Mouse (Mus musculus): ENCODE data around the gene Gm20388. TPM values are rescaled to one million over a fixed set of nuclear protein-coding genes. Genes with fewer than 3 reads are reported as not detected.

Gm20388 gene
- polyA plus RNA-seq, 1 experiment from 2014 or later = 12.4 TPM

GRCm38 (mm10) chr8:120902346-120902745, 991.7 kb downstream of the Gm20388 start:
- 36% methylated on average over 11 of the region's 11 CpGs for WGBS
- H3K4me1 ChIP-seq (ENCODE audit: control insufficient read depth, insufficient read depth, low read depth, low read length) = no peaks in the 10 kb centered on the region

GRCm38 (mm10) chr8:120907671-120908070, 997.0 kb downstream of the Gm20388 start:
- WGBS = 57% methylated on average over 6 of the region's 6 CpGs
- no peak for ATAC-seq

More at GRCm38 (mm10) chr8:120902346-120902745, 991.7 kb downstream of the Gm20388 start:
- H3K9me3 ChIP-seq (ENCODE audit: control insufficient read depth, low read length) = no peaks in the 10 kb centered on the region
- H3K27me3 ChIP-seq (replicated peaks; ENCODE audit: control insufficient read depth, insufficient read depth, low read length) = peaks cover 3% of the 10 kb centered on the region
- H3K27ac ChIP-seq (ENCODE audit: low read depth, low read length) = no peak overlapping the region
- no peaks in the 10 kb centered on the region for H3K36me3 ChIP-seq (ENCODE audit: control insufficient read depth, insufficient read depth, low read length)
- no peak for ATAC-seq
- no peak overlapping the region for H3K9ac ChIP-seq (ENCODE audit: low read depth, low read length)
- H3K4me3 ChIP-seq (ENCODE audit: low read length) = no peak overlapping the region
- no peak overlapping the region for H3K4me2 ChIP-seq (ENCODE audit: low read length)

GRCm38 (mm10) chr8:120910936-120911335, 1000.3 kb downstream of the Gm20388 start:
- no peaks in the 10 kb centered on the region for H3K27me3 ChIP-seq (replicated peaks; ENCODE audit: control insufficient read depth, insufficient read depth, low read length)

More at GRCm38 (mm10) chr8:120907671-120908070, 997.0 kb downstream of the Gm20388 start:
- Histone ChIP-seq H3K9me3 (ENCODE audit: control insufficient read depth, low read length) (no peaks in the 10 kb centered on the region), H3K27me3 (replicated peaks; ENCODE audit: control insufficient read depth, insufficient read depth, low read length) (peaks cover 3% of the 10 kb centered on the region; the same call in 1 of the 2 replicates), H3K9ac (ENCODE audit: low read depth, low read length) (no peak overlapping the region), H3K4me2 (ENCODE audit: low read length) (no peak overlapping the region), H3K36me3 (ENCODE audit: control insufficient read depth, insufficient read depth, low read length) (no peaks in the 10 kb centered on the region), H3K4me3 (ENCODE audit: low read length) (no peak overlapping the region), H3K27ac (ENCODE audit: low read depth, low read length) (no peak overlapping the region), H3K4me1 (ENCODE audit: control insufficient read depth, insufficient read depth, low read depth, low read length) (no peaks in the 10 kb centered on the region)

GRCm38 (mm10) chr8:120912463-120912862, 1001.8 kb downstream of the Gm20388 start:
- H3K27ac ChIP-seq (ENCODE audit: low read depth, low read length) = no peak overlapping the region
- no peaks in the 10 kb centered on the region for H3K4me1 ChIP-seq (ENCODE audit: control insufficient read depth, insufficient read depth, low read depth, low read length)
- H3K4me2 ChIP-seq (ENCODE audit: low read length) = no peak overlapping the region
- H3K4me3 ChIP-seq (ENCODE audit: low read length) = no peak overlapping the region
- H3K9ac ChIP-seq (ENCODE audit: low read depth, low read length) = no peak overlapping the region
- no peaks in the 10 kb centered on the region for H3K9me3 ChIP-seq (ENCODE audit: control insufficient read depth, low read length)
- 31% methylated on average over 6 of the region's 6 CpGs for WGBS
- ATAC-seq = no peak
- H3K27me3 ChIP-seq (replicated peaks; ENCODE audit: control insufficient read depth, insufficient read depth, low read length) = no peaks in the 10 kb centered on the region
- no peaks in the 10 kb centered on the region for H3K36me3 ChIP-seq (ENCODE audit: control insufficient read depth, insufficient read depth, low read length)

More at GRCm38 (mm10) chr8:120910936-120911335, 1000.3 kb downstream of the Gm20388 start:
- no peak overlapping the region for H3K4me2 ChIP-seq (ENCODE audit: low read length)
- no peak overlapping the region for H3K9ac ChIP-seq (ENCODE audit: low read depth, low read length)
- H3K36me3 ChIP-seq (ENCODE audit: control insufficient read depth, insufficient read depth, low read length) = no peaks in the 10 kb centered on the region
- H3K27ac ChIP-seq (ENCODE audit: low read depth, low read length) = no peak overlapping the region
- no peaks in the 10 kb centered on the region for H3K9me3 ChIP-seq (ENCODE audit: control insufficient read depth, low read length)
- no peaks in the 10 kb centered on the region for H3K4me1 ChIP-seq (ENCODE audit: control insufficient read depth, insufficient read depth, low read depth, low read length)
- 71% methylated on average over 2 of the region's 2 CpGs for WGBS
- no peak for ATAC-seq
- no peak overlapping the region for H3K4me3 ChIP-seq (ENCODE audit: low read length)

- H3K9me3 ChIP-seq (ENCODE audit: control insufficient read depth, low read length) = no peaks in the 10 kb centered on the region
- H3K4me1 ChIP-seq (ENCODE audit: control insufficient read depth, insufficient read depth, low read depth, low read length) = no peaks in the 10 kb centered on the region
- no peak overlapping the region for H3K9ac ChIP-seq (ENCODE audit: low read depth, low read length)
- no peak overlapping the region for H3K4me2 ChIP-seq (ENCODE audit: low read length)
- no peaks in the 10 kb centered on the region for H3K36me3 ChIP-seq (ENCODE audit: control insufficient read depth, insufficient read depth, low read length)
- H3K27ac ChIP-seq (ENCODE audit: low read depth, low read length) = no peak overlapping the region
- WGBS = 71% methylated on average over 14 of the region's 14 CpGs
- no peaks in the 10 kb centered on the region for H3K27me3 ChIP-seq (replicated peaks; ENCODE audit: control insufficient read depth, insufficient read depth, low read length)
- ATAC-seq = no peak
- H3K4me3 ChIP-seq (ENCODE audit: low read length) = no peak overlapping the region
These were observed 1006.3 kb downstream of the Gm20388 start for GRCm38 (mm10) chr8:120916831-120917435.

GRCm38 (mm10) chr8:120920527-120920926, 1009.9 kb downstream of the Gm20388 start:
- H3K27ac ChIP-seq (ENCODE audit: low read depth, low read length) = no peak overlapping the region
- no peak overlapping the region for H3K4me3 ChIP-seq (ENCODE audit: low read length)
- H3K9ac ChIP-seq (ENCODE audit: low read depth, low read length) = no peak overlapping the region
- no peaks in the 10 kb centered on the region for H3K27me3 ChIP-seq (replicated peaks; ENCODE audit: control insufficient read depth, insufficient read depth, low read length)
- H3K4me2 ChIP-seq (ENCODE audit: low read length) = no peak overlapping the region
- no peaks in the 10 kb centered on the region for H3K36me3 ChIP-seq (ENCODE audit: control insufficient read depth, insufficient read depth, low read length)
- 85% methylated on average over 4 of the region's 4 CpGs for WGBS
- no peaks in the 10 kb centered on the region for H3K9me3 ChIP-seq (ENCODE audit: control insufficient read depth, low read length)
- no peaks in the 10 kb centered on the region for H3K4me1 ChIP-seq (ENCODE audit: control insufficient read depth, insufficient read depth, low read depth, low read length)
- no peak for ATAC-seq

GRCm38 (mm10) chr8:120926201-120926600, 1015.6 kb downstream of the Gm20388 start:
- Histone ChIP-seq H3K4me2 (ENCODE audit: low read length) (no peak overlapping the region), H3K27ac (ENCODE audit: low read depth, low read length) (no peak overlapping the region), H3K27me3 (replicated peaks; ENCODE audit: control insufficient read depth, insufficient read depth, low read length) (no peaks in the 10 kb centered on the region), H3K9me3 (ENCODE audit: control insufficient read depth, low read length) (no peaks in the 10 kb centered on the region), H3K9ac (ENCODE audit: low read depth, low read length) (no peak overlapping the region), H3K4me1 (ENCODE audit: control insufficient read depth, insufficient read depth, low read depth, low read length) (no peaks in the 10 kb centered on the region), H3K36me3 (ENCODE audit: control insufficient read depth, insufficient read depth, low read length) (no peaks in the 10 kb centered on the region), H3K4me3 (ENCODE audit: low read length) (no peak overlapping the region)
- no peak for ATAC-seq
- WGBS = 92% methylated on average over 9 of the region's 9 CpGs

GRCm38 (mm10) chr8:120928082-120928481, 1017.4 kb downstream of the Gm20388 start:
- H3K4me1 ChIP-seq (ENCODE audit: control insufficient read depth, insufficient read depth, low read depth, low read length) = no peaks in the 10 kb centered on the region
- no peak overlapping the region for H3K9ac ChIP-seq (ENCODE audit: low read depth, low read length)
- H3K9me3 ChIP-seq (ENCODE audit: control insufficient read depth, low read length) = no peaks in the 10 kb centered on the region
- 80% methylated on average over 6 of the region's 6 CpGs for WGBS
- H3K27ac ChIP-seq (ENCODE audit: low read depth, low read length) = no peak overlapping the region
- H3K36me3 ChIP-seq (ENCODE audit: control insufficient read depth, insufficient read depth, low read length) = no peaks in the 10 kb centered on the region
- H3K27me3 ChIP-seq (replicated peaks; ENCODE audit: control insufficient read depth, insufficient read depth, low read length) = 0 out of 2 replicates have a peak, but pooled peaks cover 2% of the 10 kb centered on the region
- ATAC-seq = no peak
- no peak overlapping the region for H3K4me3 ChIP-seq (ENCODE audit: low read length)
- H3K4me2 ChIP-seq (ENCODE audit: low read length) = no peak overlapping the region

GRCm38 (mm10) chr8:120934596-120934995, 1024.0 kb downstream of the Gm20388 start:
- no peak for ATAC-seq
- H3K36me3 ChIP-seq (ENCODE audit: control insufficient read depth, insufficient read depth, low read length) = no peaks in the 10 kb centered on the region
- no peaks in the 10 kb centered on the region for H3K4me1 ChIP-seq (ENCODE audit: control insufficient read depth, insufficient read depth, low read depth, low read length)
- H3K27ac ChIP-seq (ENCODE audit: low read depth, low read length) = no peak overlapping the region
- H3K9ac ChIP-seq (ENCODE audit: low read depth, low read length) = no peak overlapping the region
- no peaks in the 10 kb centered on the region for H3K9me3 ChIP-seq (ENCODE audit: control insufficient read depth, low read length)
- WGBS = 92% methylated on average over 9 of the region's 9 CpGs
- H3K4me3 ChIP-seq (ENCODE audit: low read length) = no peak overlapping the region
- no peak overlapping the region for H3K4me2 ChIP-seq (ENCODE audit: low read length)
- peaks cover 10% of the 10 kb centered on the region for H3K27me3 ChIP-seq (replicated peaks; ENCODE audit: control insufficient read depth, insufficient read depth, low read length)
